Mouse (Mus musculus): Measurements from ENCODE around the gene Rexo2. TPM values are rescaled to one million over a fixed set of nuclear protein-coding genes. Genes with fewer than 3 reads are reported as not detected.
A peak's percentile ranks its signal among the peaks of the same experiment; 100 is the strongest.
"Not testable (repeated sequence)": the region's sequence is repeated elsewhere in the genome, so short reads cannot be mapped to it uniquely, and the experiment has no call there.

Rexo2 gene
- polyA plus RNA-seq (2014; fragmentation: Nextera tagmentation; extraction: Ambion mirVana), result 88.6 and 99.8 TPM in 2 replicates

DNA sequence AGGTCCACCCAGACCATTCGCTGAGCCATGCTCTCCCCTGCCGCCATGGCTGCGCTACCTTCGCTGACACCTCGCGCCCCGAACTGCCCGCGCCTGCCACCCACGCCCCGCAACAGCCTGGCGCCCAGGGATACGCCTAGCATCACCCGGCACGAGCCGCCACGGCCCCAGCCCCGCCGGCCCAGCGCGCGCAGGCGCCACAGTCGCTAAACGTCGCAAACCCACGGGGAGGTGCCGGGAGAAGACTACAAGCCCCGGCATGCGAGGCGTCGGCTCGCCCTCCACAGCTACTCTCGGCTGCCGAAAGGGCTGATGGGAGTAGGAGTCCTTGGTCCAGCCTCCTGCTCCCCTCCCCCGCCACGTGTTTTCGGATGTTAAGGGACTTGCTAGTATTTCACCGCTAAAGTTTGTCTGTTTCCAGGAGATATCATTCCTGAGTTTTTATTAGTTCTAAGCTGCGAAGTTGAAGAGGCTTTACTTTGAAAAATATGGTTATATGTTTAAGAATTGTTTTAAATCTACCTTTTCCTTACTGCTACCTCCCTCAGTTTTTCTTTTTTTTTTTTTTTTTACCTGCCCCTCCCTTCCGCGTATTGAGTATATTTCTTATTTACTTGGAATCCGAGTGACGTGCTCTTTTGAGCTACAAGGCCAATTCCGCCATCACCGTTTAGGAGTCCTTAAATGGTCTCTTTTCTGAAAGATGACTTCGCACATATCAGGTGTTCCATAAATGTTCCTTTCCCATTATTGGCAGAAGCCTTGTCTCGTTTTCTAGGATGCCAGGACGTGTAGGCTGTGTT lies at the start of gene Rexo2:
TSS of gene Rexo2 (minus strand) at position 213 of the 803 bp plus-strand sequence.
- H3K27ac ChIP-seq (ENCODE audit: low read depth, low read length), result no peak within 1 kb of the TSS

DNA sequence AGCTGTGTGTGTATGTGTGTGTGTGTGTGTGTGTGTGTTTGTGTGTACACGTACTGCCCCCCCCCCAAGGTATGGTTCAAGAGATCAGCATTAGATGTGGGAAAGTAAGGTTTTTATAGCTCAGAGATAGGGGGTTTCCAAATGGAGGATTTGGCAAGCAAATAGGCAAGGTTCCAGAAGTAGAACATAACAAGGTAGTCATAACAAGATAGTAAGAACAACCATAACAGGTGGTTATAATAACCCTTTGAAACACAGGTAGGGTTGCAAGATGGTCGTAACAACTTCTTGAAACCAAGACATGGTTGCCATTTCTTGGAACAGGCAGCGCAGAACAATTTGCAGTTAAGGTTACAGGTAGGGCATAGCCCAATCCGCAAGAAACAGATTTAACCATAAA lies 46.1 kb upstream of the Rexo2 start:
- no peaks in the 10 kb centered on the region for H3K4me1 ChIP-seq (ENCODE audit: control insufficient read depth, insufficient read depth, low read length)
- H3K4me3 ChIP-seq (ENCODE audit: low read length), result no peak overlapping the region
- ATAC-seq (ENCODE audit: low FRiP score, low TSS enrichment), result no peak
- 93% methylated on average over 4 of the region's 4 CpGs for WGBS
- H3K27me3 ChIP-seq (ENCODE audit: control insufficient read depth, insufficient read depth, low read length), result no peaks in the 10 kb centered on the region
- H3K36me3 ChIP-seq (ENCODE audit: control insufficient read depth, insufficient read depth, low read length), result no peaks in the 10 kb centered on the region
- H3K4me2 ChIP-seq (replicated peaks; ENCODE audit: low read depth, low read length), result no peak overlapping the region
- H3K9ac ChIP-seq (ENCODE audit: low read depth, low read length), result no peak overlapping the region
- H3K9me3 ChIP-seq (ENCODE audit: control insufficient read depth, low read length), result no peaks in the 10 kb centered on the region
- H3K27ac ChIP-seq (ENCODE audit: low read depth, low read length), result no peak overlapping the region

More for the DNA sequence above, at the start of gene Rexo2:
- Histone ChIP-seq H3K9me3 (ENCODE audit: control insufficient read depth, low read length) (no peaks in the 10 kb centered on the region), H3K4me3 (ENCODE audit: low read length) (peak within 1 kb of the TSS; percentile 78), H3K27me3 (ENCODE audit: control insufficient read depth, insufficient read depth, low read length) (no peaks in the 10 kb centered on the region), H3K9ac (ENCODE audit: low read depth, low read length) (peak within 1 kb of the TSS; percentile 67), H3K36me3 (ENCODE audit: control insufficient read depth, insufficient read depth, low read length) (peaks cover 6% of the 10 kb centered on the region), H3K4me1 (ENCODE audit: control insufficient read depth, insufficient read depth, low read length) (peaks cover 4% of the 10 kb centered on the region), H3K4me2 (replicated peaks; ENCODE audit: low read depth, low read length) (peak within 1 kb of the TSS; percentile 70)
- ATAC-seq (ENCODE audit: low FRiP score, low TSS enrichment), result peak; percentile 98
- WGBS, result 1% methylated on average over 47 of the region's 49 CpGs

DNA sequence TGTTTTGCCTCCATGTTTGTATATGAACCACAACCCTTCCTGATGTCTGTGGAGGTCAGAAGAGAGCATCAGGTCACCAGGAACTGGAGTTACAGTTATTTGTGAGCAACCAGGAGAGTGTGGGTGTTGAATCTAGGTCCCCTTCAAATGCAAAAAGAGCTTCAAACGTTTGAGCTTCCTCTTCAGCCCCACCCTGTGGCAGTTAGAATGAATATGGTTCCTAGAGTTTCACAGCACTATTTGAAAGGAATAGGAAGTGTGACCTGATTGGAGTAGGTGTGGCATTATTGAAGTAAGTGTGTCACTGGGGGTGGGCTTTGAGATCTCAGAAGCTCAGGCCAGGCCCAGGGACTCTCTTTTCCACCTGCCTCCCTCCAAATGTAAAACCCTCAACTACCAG lies 45.1 kb upstream of the Rexo2 start:
- H3K27ac ChIP-seq (ENCODE audit: low read depth, low read length), result no peak overlapping the region
- no peaks in the 10 kb centered on the region for H3K4me1 ChIP-seq (ENCODE audit: control insufficient read depth, insufficient read depth, low read length)
- H3K4me2 ChIP-seq (replicated peaks; ENCODE audit: low read depth, low read length), result no peak overlapping the region
- H3K36me3 ChIP-seq (ENCODE audit: control insufficient read depth, insufficient read depth, low read length), result no peaks in the 10 kb centered on the region
- H3K4me3 ChIP-seq (ENCODE audit: low read length), result no peak overlapping the region
- no peak for ATAC-seq (ENCODE audit: low FRiP score, low TSS enrichment)
- H3K27me3 ChIP-seq (ENCODE audit: control insufficient read depth, insufficient read depth, low read length), result no peaks in the 10 kb centered on the region
- H3K9me3 ChIP-seq (ENCODE audit: control insufficient read depth, low read length), result no peaks in the 10 kb centered on the region
- 8% methylated on average over 1 of the region's 1 CpGs for WGBS
- H3K9ac ChIP-seq (ENCODE audit: low read depth, low read length), result no peak overlapping the region

DNA sequence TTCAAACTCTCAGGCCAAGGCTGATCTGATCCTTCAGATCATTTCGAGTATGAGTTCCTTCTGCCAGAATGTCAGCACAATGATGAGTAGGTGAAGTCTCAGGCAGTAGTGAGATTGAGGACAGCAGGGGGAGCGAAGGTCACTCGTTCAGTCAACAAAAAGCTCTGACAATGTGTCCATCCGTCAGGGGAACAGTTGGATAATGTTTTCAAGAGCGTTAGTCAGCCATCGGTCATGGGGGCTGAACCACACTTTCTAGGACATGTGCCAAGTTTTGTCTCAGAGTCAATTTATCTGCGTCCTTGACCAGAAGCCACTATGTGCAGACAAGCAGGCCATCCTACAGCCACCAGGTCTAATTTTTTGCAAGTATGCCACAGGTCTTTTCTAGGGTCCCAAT lies 40.0 kb upstream of the Rexo2 start:
- H3K27me3 ChIP-seq (ENCODE audit: control insufficient read depth, insufficient read depth, low read length); H3K9ac ChIP-seq (ENCODE audit: low read depth, low read length); H3K4me1 ChIP-seq (ENCODE audit: control insufficient read depth, insufficient read depth, low read length); H3K9me3 ChIP-seq (ENCODE audit: control insufficient read depth, low read length); H3K4me2 ChIP-seq (replicated peaks; ENCODE audit: low read depth, low read length); H3K4me3 ChIP-seq (ENCODE audit: low read length); ATAC-seq (ENCODE audit: low FRiP score, low TSS enrichment); H3K36me3 ChIP-seq (ENCODE audit: control insufficient read depth, insufficient read depth, low read length); H3K27ac ChIP-seq (ENCODE audit: low read depth, low read length): not testable (repeated sequence)
- no CpG with 5 or more reads among the region's 7 CpGs for WGBS

DNA sequence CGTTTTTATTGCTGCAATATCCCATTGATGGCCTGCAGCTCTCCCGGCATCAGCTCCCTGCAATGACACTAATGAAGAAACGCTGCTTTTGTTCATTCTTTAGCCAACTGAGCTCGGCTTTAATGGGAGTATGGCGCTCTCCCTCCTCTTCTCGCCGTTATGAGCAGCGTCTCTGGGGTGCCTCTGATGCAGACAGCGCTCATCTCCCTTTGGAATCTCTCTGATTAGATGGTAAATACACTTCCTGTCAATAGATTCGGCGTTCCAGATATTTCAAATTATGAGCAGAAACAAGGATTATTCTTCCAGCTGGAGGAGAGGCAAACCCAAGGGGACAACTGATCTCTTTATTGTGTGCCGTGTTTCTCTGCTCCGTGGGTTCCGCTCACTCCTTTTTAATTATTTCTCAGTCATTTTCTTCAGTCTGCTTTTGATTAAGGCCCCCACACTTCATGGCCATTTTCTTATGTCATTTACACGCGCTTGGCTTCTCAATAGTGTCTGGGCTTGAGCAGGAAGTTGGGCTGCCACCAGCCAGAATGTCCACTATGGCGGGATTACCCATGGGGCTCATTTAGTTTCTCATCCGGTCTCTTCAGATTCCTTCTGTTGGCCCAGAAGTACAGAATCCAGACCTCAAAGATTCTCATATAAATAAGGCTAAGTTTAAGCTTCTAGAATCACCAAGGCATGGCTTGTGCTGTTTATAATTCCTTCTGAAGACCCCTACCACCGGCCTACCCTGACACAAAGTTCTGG lies 37.1 kb upstream of the Rexo2 start:
- no peaks in the 10 kb centered on the region for H3K9me3 ChIP-seq (ENCODE audit: control insufficient read depth, low read length)
- no peaks in the 10 kb centered on the region for H3K27me3 ChIP-seq (ENCODE audit: control insufficient read depth, insufficient read depth, low read length)
- H3K27ac ChIP-seq (ENCODE audit: low read depth, low read length), result no peak overlapping the region
- no peak overlapping the region for H3K4me2 ChIP-seq (replicated peaks; ENCODE audit: low read depth, low read length)
- H3K9ac ChIP-seq (ENCODE audit: low read depth, low read length), result no peak overlapping the region
- H3K4me3 ChIP-seq (ENCODE audit: low read length), result no peak overlapping the region
- 68% methylated on average over 19 of the region's 19 CpGs for WGBS
- H3K36me3 ChIP-seq (ENCODE audit: control insufficient read depth, insufficient read depth, low read length), result no peaks in the 10 kb centered on the region
- no peaks in the 10 kb centered on the region for H3K4me1 ChIP-seq (ENCODE audit: control insufficient read depth, insufficient read depth, low read length)
- no peak for ATAC-seq (ENCODE audit: low FRiP score, low TSS enrichment)

DNA sequence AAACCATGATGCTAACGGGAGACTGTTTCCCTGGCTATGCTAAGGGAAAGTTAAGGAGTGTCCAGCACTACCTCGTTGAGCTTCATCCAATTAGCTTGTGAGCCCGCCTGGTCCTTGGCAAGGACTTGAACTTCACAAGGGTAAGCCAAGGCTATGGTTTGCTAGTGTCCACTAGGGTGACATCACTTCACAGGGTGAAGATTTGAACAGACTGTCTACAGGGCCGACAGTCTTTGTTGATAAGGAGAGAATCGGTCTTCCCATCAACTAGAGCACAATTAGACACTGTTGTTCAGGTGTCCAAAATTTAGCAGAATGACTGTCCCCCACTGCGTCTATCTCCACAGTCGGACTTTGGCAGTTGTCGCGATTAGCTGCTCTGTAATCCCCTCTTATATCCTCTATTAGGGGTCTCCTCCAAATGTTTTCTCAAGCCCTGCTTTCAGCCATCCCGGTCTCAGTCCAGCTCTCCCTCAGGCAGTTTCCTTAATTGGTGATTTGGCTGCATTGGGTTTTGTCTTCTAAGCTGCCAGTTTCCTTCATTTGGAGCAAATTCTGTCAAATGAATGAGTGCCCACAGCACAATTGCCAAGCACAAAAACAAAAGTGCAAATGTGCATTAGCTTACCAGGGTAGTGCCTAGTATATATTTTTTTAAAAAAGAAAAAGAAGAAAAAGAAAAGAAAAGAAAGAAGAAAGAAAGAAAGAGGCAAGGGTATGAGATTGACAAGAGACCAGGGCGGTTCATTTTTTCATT lies 36.4 kb upstream of the Rexo2 start:
- Histone ChIP-seq H3K27ac (ENCODE audit: low read depth, low read length) (no peak overlapping the region), H3K4me2 (replicated peaks; ENCODE audit: low read depth, low read length) (no peak overlapping the region), H3K4me3 (ENCODE audit: low read length) (no peak overlapping the region), H3K27me3 (ENCODE audit: control insufficient read depth, insufficient read depth, low read length) (no peaks in the 10 kb centered on the region), H3K9ac (ENCODE audit: low read depth, low read length) (no peak overlapping the region), H3K4me1 (ENCODE audit: control insufficient read depth, insufficient read depth, low read length) (no peaks in the 10 kb centered on the region), H3K9me3 (ENCODE audit: control insufficient read depth, low read length) (no peaks in the 10 kb centered on the region), H3K36me3 (ENCODE audit: control insufficient read depth, insufficient read depth, low read length) (no peaks in the 10 kb centered on the region)
- 81% methylated on average over 11 of the region's 11 CpGs for WGBS
- ATAC-seq (ENCODE audit: low FRiP score, low TSS enrichment), result no peak

DNA sequence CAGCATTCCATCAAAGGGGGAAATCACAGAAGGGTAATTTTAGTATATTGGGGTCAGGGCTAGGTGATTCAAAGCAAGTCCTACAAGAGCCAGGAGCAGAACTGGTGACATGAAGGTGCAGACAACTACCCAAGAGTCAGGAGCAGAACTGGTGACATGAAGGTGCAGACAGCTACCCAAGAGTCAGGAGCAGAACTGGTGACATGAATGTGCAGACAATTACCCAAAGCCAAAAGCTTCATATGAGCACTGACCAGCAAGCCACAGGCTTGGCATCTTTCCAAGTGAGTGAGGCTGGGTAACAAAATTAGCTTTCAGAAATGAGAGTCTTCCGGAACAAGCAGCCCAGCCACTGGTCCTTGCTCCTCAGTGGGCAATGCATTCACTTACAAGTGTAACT lies 34.9 kb upstream of the Rexo2 start:
- Histone ChIP-seq H3K36me3 (ENCODE audit: control insufficient read depth, insufficient read depth, low read length) (no peaks in the 10 kb centered on the region), H3K4me1 (ENCODE audit: control insufficient read depth, insufficient read depth, low read length) (no peaks in the 10 kb centered on the region), H3K9me3 (ENCODE audit: control insufficient read depth, low read length) (no peaks in the 10 kb centered on the region), H3K27ac (ENCODE audit: low read depth, low read length) (no peak overlapping the region), H3K4me3 (ENCODE audit: low read length) (no peak overlapping the region), H3K4me2 (replicated peaks; ENCODE audit: low read depth, low read length) (no peak overlapping the region), H3K9ac (ENCODE audit: low read depth, low read length) (no peak overlapping the region), H3K27me3 (ENCODE audit: control insufficient read depth, insufficient read depth, low read length) (peaks cover 4% of the 10 kb centered on the region; the same call in 1 of the 2 replicates)
- WGBS, result 58% methylated on average over 1 of the region's 1 CpGs
- no peak for ATAC-seq (ENCODE audit: low FRiP score, low TSS enrichment)

DNA sequence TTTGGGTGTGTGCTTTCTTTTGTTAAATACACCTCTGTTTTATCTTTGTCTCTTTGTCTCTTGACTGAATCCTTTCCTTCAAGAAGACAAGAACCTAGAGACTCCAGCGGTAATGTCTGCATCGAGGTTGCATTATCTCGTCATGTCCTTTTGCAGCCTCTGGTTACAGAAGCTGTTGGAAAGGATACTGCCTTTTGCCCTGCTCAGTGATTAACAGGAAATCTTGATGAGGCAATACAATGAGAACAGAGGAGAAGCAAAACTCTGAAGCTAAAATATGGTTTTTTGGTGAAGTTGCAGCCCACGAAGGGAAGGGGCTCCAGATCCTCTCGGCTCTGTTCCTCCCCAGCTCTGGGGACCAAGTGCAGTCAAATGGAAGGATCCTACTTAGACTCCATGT lies 29.7 kb upstream of the Rexo2 start:
- Histone ChIP-seq H3K27ac (ENCODE audit: low read depth, low read length) (no peak overlapping the region), H3K36me3 (ENCODE audit: control insufficient read depth, insufficient read depth, low read length) (no peaks in the 10 kb centered on the region), H3K4me3 (ENCODE audit: low read length) (no peak overlapping the region), H3K4me2 (replicated peaks; ENCODE audit: low read depth, low read length) (no peak overlapping the region), H3K9ac (ENCODE audit: low read depth, low read length) (no peak overlapping the region), H3K27me3 (ENCODE audit: control insufficient read depth, insufficient read depth, low read length) (peaks cover 4% of the 10 kb centered on the region; the same call in 1 of the 2 replicates), H3K4me1 (ENCODE audit: control insufficient read depth, insufficient read depth, low read length) (no peaks in the 10 kb centered on the region), H3K9me3 (ENCODE audit: control insufficient read depth, low read length) (no peaks in the 10 kb centered on the region)
- no peak for ATAC-seq (ENCODE audit: low FRiP score, low TSS enrichment)
- WGBS, result 89% methylated on average over 5 of the region's 5 CpGs

All from kidney, embryonic 14.5 days (tissue).